Mouse (Mus musculus): ENCODE results near the gene Atp8b4. TPM values are rescaled to one million over a fixed set of nuclear protein-coding genes. Genes with fewer than 3 reads are reported as not detected.

Atp8b4 gene
- polyA plus RNA-seq, 1 experiment from 2014 or later, result 1.3 TPM

GRCm38 (mm10) chr2:126287942-126288341 is 212.5 kb downstream of the Atp8b4 start:
- WGBS, result 91% methylated on average over 5 of the region's 5 CpGs
- H3K9me3 ChIP-seq, result no peaks in the 10 kb centered on the region
- H3K27me3 ChIP-seq (replicated peaks; ENCODE audit: low read depth, poor library complexity, severe bottlenecking), result no peaks in the 10 kb centered on the region
- DNase-seq (ENCODE audit: low spot score), result no peak
- no peak overlapping the region for H3K4me3 ChIP-seq
- no peaks in the 10 kb centered on the region for H3K36me3 ChIP-seq (replicated peaks)
- H3K4me1 ChIP-seq, result no peaks in the 10 kb centered on the region
- H3K27ac ChIP-seq (replicated peaks), result no peak overlapping the region

GRCm38 (mm10) chr2:126286420-126286819 is 214.1 kb downstream of the Atp8b4 start:
- H3K27ac ChIP-seq (replicated peaks), result no peak overlapping the region
- H3K27me3 ChIP-seq (replicated peaks; ENCODE audit: low read depth, poor library complexity, severe bottlenecking), result no peaks in the 10 kb centered on the region
- H3K4me1 ChIP-seq, result no peaks in the 10 kb centered on the region
- no peak overlapping the region for H3K4me3 ChIP-seq
- 85% methylated on average over 7 of the region's 7 CpGs for WGBS
- no peaks in the 10 kb centered on the region for H3K36me3 ChIP-seq (replicated peaks)
- no peak for DNase-seq (ENCODE audit: low spot score)
- H3K9me3 ChIP-seq, result no peaks in the 10 kb centered on the region

GRCm38 (mm10) chr2:126284071-126284470 is 216.4 kb downstream of the Atp8b4 start:
- WGBS, result 52% methylated on average over 6 of the region's 6 CpGs
- Histone ChIP-seq H3K9me3 (no peaks in the 10 kb centered on the region), H3K4me1 (no peaks in the 10 kb centered on the region), H3K36me3 (replicated peaks) (no peaks in the 10 kb centered on the region), H3K27me3 (replicated peaks; ENCODE audit: low read depth, poor library complexity, severe bottlenecking) (no peaks in the 10 kb centered on the region), H3K4me3 (no peak overlapping the region), H3K27ac (replicated peaks) (no peak overlapping the region)
- DNase-seq (ENCODE audit: low spot score), result peak; percentile 57

- H3K27me3 ChIP-seq (replicated peaks; ENCODE audit: low read depth, poor library complexity, severe bottlenecking), result no peaks in the 10 kb centered on the region
- no peaks in the 10 kb centered on the region for H3K4me1 ChIP-seq
- no peak overlapping the region for H3K27ac ChIP-seq (replicated peaks)
- no peak for DNase-seq (ENCODE audit: low spot score)
- no peak overlapping the region for H3K4me3 ChIP-seq
- H3K36me3 ChIP-seq (replicated peaks), result no peaks in the 10 kb centered on the region
- WGBS, result 80% methylated on average over 3 of the region's 3 CpGs
- no peaks in the 10 kb centered on the region for H3K9me3 ChIP-seq
These were observed 217.4 kb downstream of the Atp8b4 start for GRCm38 (mm10) chr2:126283086-126283485.

- 84% methylated on average over 3 of the region's 3 CpGs for WGBS
- Histone ChIP-seq H3K4me3 (no peak overlapping the region), H3K36me3 (replicated peaks) (no peaks in the 10 kb centered on the region), H3K27ac (replicated peaks) (no peak overlapping the region), H3K27me3 (replicated peaks; ENCODE audit: low read depth, poor library complexity, severe bottlenecking) (no peaks in the 10 kb centered on the region), H3K9me3 (no peaks in the 10 kb centered on the region), H3K4me1 (no peaks in the 10 kb centered on the region)
- DNase-seq (ENCODE audit: low spot score), result no peak
These were observed 225.0 kb downstream of the Atp8b4 start for GRCm38 (mm10) chr2:126275511-126275910.

GRCm38 (mm10) chr2:126274826-126275405 is 225.6 kb downstream of the Atp8b4 start:
- WGBS, result 91% methylated on average over 3 of the region's 3 CpGs
- no peak for DNase-seq (ENCODE audit: low spot score)
- no peaks in the 10 kb centered on the region for H3K36me3 ChIP-seq (replicated peaks)
- no peaks in the 10 kb centered on the region for H3K9me3 ChIP-seq
- H3K27me3 ChIP-seq (replicated peaks; ENCODE audit: low read depth, poor library complexity, severe bottlenecking), result no peaks in the 10 kb centered on the region
- no peak overlapping the region for H3K27ac ChIP-seq (replicated peaks)
- no peak overlapping the region for H3K4me3 ChIP-seq
- H3K4me1 ChIP-seq, result no peaks in the 10 kb centered on the region; the same call in 1 of the 2 replicates

- Histone ChIP-seq H3K9me3 (no peaks in the 10 kb centered on the region), H3K4me3 (no peak overlapping the region), H3K4me1 (no peaks in the 10 kb centered on the region; the same call in 1 of the 2 replicates), H3K27ac (replicated peaks) (no peak overlapping the region), H3K27me3 (replicated peaks; ENCODE audit: low read depth, poor library complexity, severe bottlenecking) (no peaks in the 10 kb centered on the region), H3K36me3 (replicated peaks) (no peaks in the 10 kb centered on the region)
- WGBS, result 83% methylated on average over 3 of the region's 3 CpGs
- no peak for DNase-seq (ENCODE audit: low spot score)
These were observed 226.2 kb downstream of the Atp8b4 start for GRCm38 (mm10) chr2:126274311-126274710.

Other genes with a start within 250 kb of the Atp8b4 start
- 1.5 and 3.8 TPM in 2 replicates for gene Slc27a2, start 51.7 kb upstream of the Atp8b4 start, polyA plus RNA-seq (2016; fragmentation: Nextera tagmentation; extraction: Ambion mirVana)
- gene Hdc, start 118.6 kb upstream of the Atp8b4 start, polyA plus RNA-seq (2016; fragmentation: Nextera tagmentation; extraction: Ambion mirVana), result 0.40 and 0.95 TPM in 2 replicates
- gene Gabpb1, start 175.7 kb upstream of the Atp8b4 start, polyA plus RNA-seq (2016; fragmentation: Nextera tagmentation; extraction: Ambion mirVana), result 80.6 and 87.3 TPM in 2 replicates
- 42.1 and 44.0 TPM in 2 replicates for gene Usp8, start 206.7 kb upstream of the Atp8b4 start, polyA plus RNA-seq (2016; fragmentation: Nextera tagmentation; extraction: Ambion mirVana)

All from embryonic facial prominence, embryonic 10.5 days (tissue).